Mouse (Mus musculus) heart, embryonic 14.5 days (tissue): ENCODE results near the gene Krt75. TPM values are rescaled to one million over a fixed set of nuclear protein-coding genes. Genes with fewer than 3 reads are reported as not detected.

ENCODE experiments used
- microRNA-seq: library from miRNA; unstranded; fragments of <30 nt; microRNA quantifications from one replicate; pipeline ENCODE4, GENCODE M21; 2016
- polyA plus RNA-seq: library from polyadenylated mRNA; unstranded; fragments of >200 nt; fragmentation: Nextera tagmentation; extraction: Ambion mirVana; gene quantifications from 2 replicates; pipeline ENCODE4 v1.2.1, GENCODE M21; 2014

Krt75 gene
- polyA plus RNA-seq, 1 experiment from 2014 or later, result 0.05 TPM

Small RNAs within 50 kb of the gene (microRNA-seq; reads per million reads assigned to microRNA genes)
- gene Gm44393 (not detected), gene Gm44460 (not detected)

Other genes with a start within 250 kb of the Krt75 start
- gene Krt80, start 203.7 kb downstream of the Krt75 start, polyA plus RNA-seq, result 6.9 and 8.0 TPM in 2 replicates
- gene Krt7, start 162.9 kb downstream of the Krt75 start, polyA plus RNA-seq, result 10.0 and 13.7 TPM in 2 replicates
- not detected in 2 replicates for gene Krt87, start 135.1 kb downstream of the Krt75 start, polyA plus RNA-seq
- gene Krt88, start 126.2 kb downstream of the Krt75 start, polyA plus RNA-seq, result not detected in 2 replicates
- gene Krt81, start 110.2 kb downstream of the Krt75 start, polyA plus RNA-seq, result not detected in 2 replicates
- not detected in 2 replicates for gene Krt86, start 100.4 kb downstream of the Krt75 start, polyA plus RNA-seq
- gene Krt83, start 82.4 kb downstream of the Krt75 start, polyA plus RNA-seq, result not detected in 2 replicates
- gene Gm49425, start 56.6 kb downstream of the Krt75 start, polyA plus RNA-seq, result not detected in 2 replicates
- not detected in 2 replicates for gene Krt84, start 41.1 kb downstream of the Krt75 start, polyA plus RNA-seq
- gene Krt82, start 23.2 kb downstream of the Krt75 start, polyA plus RNA-seq, result not detected in 2 replicates
- not detected in 2 replicates for gene Krt90, start 11.0 kb downstream of the Krt75 start, polyA plus RNA-seq
- not detected in 2 replicates for gene Gm5414, start 54.3 kb upstream of the Krt75 start, polyA plus RNA-seq
- not detected in 2 replicates for gene Gm5478, start 73.5 kb upstream of the Krt75 start, polyA plus RNA-seq
- gene Krt6b, start 106.4 kb upstream of the Krt75 start, polyA plus RNA-seq, result not detected in 2 replicates
- not detected in 2 replicates for gene Krt6a, start 120.4 kb upstream of the Krt75 start, polyA plus RNA-seq
- gene Krt5, start 139.0 kb upstream of the Krt75 start, polyA plus RNA-seq, result not detected in 2 replicates
- not detected in 2 replicates for gene Krt71, start 169.2 kb upstream of the Krt75 start, polyA plus RNA-seq
- not detected in 2 replicates for gene Krt72, start 212.6 kb upstream of the Krt75 start, polyA plus RNA-seq
- not detected in 2 replicates for gene Krt73, start 228.4 kb upstream of the Krt75 start, polyA plus RNA-seq
- gene Krt2, start 244.3 kb upstream of the Krt75 start, polyA plus RNA-seq, result not detected in 2 replicates